Mouse (Mus musculus) embryonic facial prominence, embryonic 11.5 days (tissue): Measurements from ENCODE around the gene Reps2. TPM values are rescaled to one million over a fixed set of nuclear protein-coding genes. Genes with fewer than 3 reads are reported as not detected.
A peak's percentile ranks its signal among the peaks of the same experiment; 100 is the strongest.

Experiments used
- ATAC-seq: fragments of 200-750 bp; cut with Nextera tagmentation; replicated peaks from 2 replicates; pipeline ENCODE4 v1.8.0; 2017; ENCODE audit warnings: low read depth; ENCODE audit not compliant: insufficient number of reproducible peaks, low FRiP score, low TSS enrichment
- DNase-seq: peaks from one replicate; pipeline ENCODE4 v3.0.0-alpha.2; 2015; ENCODE audit warnings: low spot score
- H3K27ac ChIP-seq: fragments of 300-500 bp; sonication (generic); replicated peaks from 2 replicates; pipeline ENCODE4 v1.5.1; 2014; ENCODE audit warnings: mild to moderate bottlenecking, low read depth, low read length, control low read depth
- H3K27me3 ChIP-seq: fragments of 300-500 bp; sonication (generic); 2 replicates; pipeline ENCODE4 v1.6.1; 2014; ENCODE audit warnings: mild to moderate bottlenecking, low read length, moderate library complexity, mixed read lengths; ENCODE audit not compliant: control insufficient read depth, insufficient read depth
- H3K36me3 ChIP-seq: fragments of 300-500 bp; sonication (generic); replicated peaks from 2 replicates; pipeline ENCODE4 v1.6.1; 2014; ENCODE audit warnings: low read depth, mild to moderate bottlenecking, low read length, moderate library complexity, mixed read lengths; ENCODE audit not compliant: control insufficient read depth, insufficient read depth
- H3K4me1 ChIP-seq: fragments of 300-500 bp; sonication (generic); 2 replicates; pipeline ENCODE4 v1.6.1; 2014; ENCODE audit warnings: low read length, mixed read lengths; ENCODE audit not compliant: control insufficient read depth, insufficient read depth
- H3K4me2 ChIP-seq: fragments of 300-500 bp; sonication (generic); 2 replicates; pipeline ENCODE4 v1.6.1; 2014; ENCODE audit warnings: low read depth, mild to moderate bottlenecking, control low read depth, low read length, moderate library complexity
- H3K4me3 ChIP-seq: fragments of 300-500 bp; sonication (generic); 2 replicates; pipeline ENCODE4 v1.5.1; 2014; ENCODE audit warnings: low read depth, low read length, control low read depth
- H3K9ac ChIP-seq: fragments of 300-500 bp; sonication (generic); replicated peaks from 2 replicates; pipeline ENCODE4 v1.6.1; 2014; ENCODE audit warnings: mild to moderate bottlenecking, control low read depth, low read length
- H3K9me3 ChIP-seq: fragments of 300-500 bp; sonication (generic); replicated peaks from 2 replicates; pipeline ENCODE4 v1.6.1; 2016; ENCODE audit warnings: mild to moderate bottlenecking, low read length, inconsistent platforms, mixed read lengths; ENCODE audit not compliant: control insufficient read depth
- WGBS: fragments of 180-500 bp; shearing (Covaris S2); extraction: QIAGEN DNeasy Blood & Tissue Kit; methylation state at CpG from one replicate; pipeline ENCODE4 v1.1.7; 2014; 5-methylcytosine and 5-hydroxymethylcytosine counted together
- polyA plus RNA-seq: library from polyadenylated mRNA; unstranded; fragments of >200 nt; fragmentation: Nextera tagmentation; extraction: Ambion mirVana; gene quantifications from 2 replicates; pipeline ENCODE4 v1.2.1, GENCODE M21; 2014

The Reps2 gene
- polyA plus RNA-seq, 1 experiment from 2014 or later = 0.95 TPM

GRCm38 (mm10) chrX:162652445-162652844 lies 9.0 kb upstream of the Reps2 start:
- Histone ChIP-seq H3K9ac (no peak overlapping the region), H3K4me1 (no peaks in the 10 kb centered on the region), H3K27ac (no peak overlapping the region), H3K36me3 (no peaks in the 10 kb centered on the region), H3K9me3 (no peaks in the 10 kb centered on the region), H3K4me3 (no peak overlapping the region), H3K27me3 (no peaks in the 10 kb centered on the region), H3K4me2 (no peak overlapping the region)
- DNase-seq (no peak), ATAC-seq (no peak)
- 93% methylated on average over 3 of the region's 3 CpGs for WGBS

- H3K4me1 ChIP-seq = no peaks in the 10 kb centered on the region
Measured at GRCm38 (mm10) chrX:162651125-162651524, 7.7 kb upstream of the Reps2 start.

GRCm38 (mm10) chrX:162643789-162644092 lies 292 bp upstream of the Reps2 start:
- H3K27me3 ChIP-seq = peaks cover 2% of the 10 kb centered on the region
- H3K27ac ChIP-seq = no peak overlapping the region
- H3K4me1 ChIP-seq = no peaks in the 10 kb centered on the region
- ATAC-seq (no peak), DNase-seq (no peak)
- no peaks in the 10 kb centered on the region for H3K9me3 ChIP-seq
- no peak overlapping the region for H3K9ac ChIP-seq
- 17% methylated on average over 4 of the region's 4 CpGs for WGBS
- H3K36me3 ChIP-seq = no peaks in the 10 kb centered on the region
- H3K4me2 ChIP-seq = peak overlapping the region; percentile 81
- peak overlapping the region; percentile 45 for H3K4me3 ChIP-seq

More at GRCm38 (mm10) chrX:162651125-162651524, 7.7 kb upstream of the Reps2 start:
- H3K9ac ChIP-seq = no peak overlapping the region
- ATAC-seq (no peak), DNase-seq (no peak)
- no peaks in the 10 kb centered on the region for H3K36me3 ChIP-seq
- no peak overlapping the region for H3K4me3 ChIP-seq
- no peak overlapping the region for H3K27ac ChIP-seq
- H3K4me2 ChIP-seq = no peak overlapping the region
- H3K27me3 ChIP-seq = no peaks in the 10 kb centered on the region; the same call in 1 of the 2 replicates
- H3K9me3 ChIP-seq = no peaks in the 10 kb centered on the region

GRCm38 (mm10) chrX:162642402-162643090 lies 903 bp downstream of the Reps2 start:
- Histone ChIP-seq H3K9ac (no peak overlapping the region), H3K27me3 (peaks cover 2% of the 10 kb centered on the region), H3K9me3 (no peaks in the 10 kb centered on the region), H3K4me3 (no peak overlapping the region; the same call in 1 of the 2 replicates), H3K4me2 (peak overlapping the region; percentile 81), H3K27ac (no peak overlapping the region), H3K36me3 (no peaks in the 10 kb centered on the region), H3K4me1 (no peaks in the 10 kb centered on the region)
- no peak for DNase-seq
- no peak for ATAC-seq
- WGBS = 53% methylated on average over 11 of the region's 11 CpGs

- ATAC-seq = no peak
- Histone ChIP-seq H3K27ac (no peak overlapping the region), H3K9me3 (no peaks in the 10 kb centered on the region), H3K4me2 (no peak overlapping the region), H3K9ac (no peak overlapping the region), H3K27me3 (peaks cover 2% of the 10 kb centered on the region), H3K4me1 (no peaks in the 10 kb centered on the region), H3K36me3 (no peaks in the 10 kb centered on the region), H3K4me3 (no peak overlapping the region)
- no peak for DNase-seq
- WGBS = 81% methylated on average over 4 of the region's 4 CpGs
Measured at GRCm38 (mm10) chrX:162641764-162642163, 1.7 kb downstream of the Reps2 start.

DNA sequence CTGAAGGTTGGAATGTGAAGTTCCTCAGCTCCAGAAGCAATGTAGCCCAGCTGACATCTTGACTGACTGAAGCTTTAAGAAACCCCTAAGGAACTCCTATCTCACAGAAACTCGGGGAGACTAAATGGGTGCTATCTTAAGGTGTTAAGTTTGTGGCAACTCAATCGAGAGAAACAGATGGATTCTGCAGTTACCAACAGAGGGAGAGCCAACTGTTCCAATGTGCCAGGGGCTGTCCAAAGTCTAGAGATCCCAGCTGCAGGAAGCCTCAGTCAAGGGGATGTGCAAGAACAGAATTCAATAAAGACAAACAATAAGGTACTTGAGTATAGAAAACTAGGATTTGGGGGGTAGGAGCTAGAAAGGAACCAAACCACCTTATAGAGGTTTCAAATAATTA lies 8.3 kb downstream of the Reps2 start:
- WGBS = 49% methylated on average over 2 of the region's 2 CpGs
- no peaks in the 10 kb centered on the region for H3K27me3 ChIP-seq
- ATAC-seq = no peak
- no peaks in the 10 kb centered on the region for H3K9me3 ChIP-seq
- no peak overlapping the region for H3K4me3 ChIP-seq
- no peak overlapping the region for H3K4me2 ChIP-seq
- H3K27ac ChIP-seq = no peak overlapping the region
- no peaks in the 10 kb centered on the region for H3K4me1 ChIP-seq
- no peaks in the 10 kb centered on the region for H3K36me3 ChIP-seq
- DNase-seq = no peak
- H3K9ac ChIP-seq = no peak overlapping the region

DNA sequence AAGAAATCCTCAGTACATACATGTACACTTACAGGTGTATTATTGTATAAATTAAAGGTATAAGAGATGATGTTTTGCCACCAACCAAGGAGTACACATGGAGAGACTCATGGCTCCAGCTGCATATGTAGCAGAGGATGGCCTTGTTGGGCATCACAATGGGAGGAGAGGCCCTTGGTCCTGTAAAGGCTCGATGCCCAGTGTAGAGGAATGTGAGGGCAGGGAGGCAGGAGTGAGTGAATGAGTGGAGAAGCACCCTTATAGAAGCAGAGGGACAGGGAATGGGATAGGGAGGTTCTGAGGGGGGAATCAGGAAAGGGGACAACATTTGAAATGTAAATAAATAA lies 21.4 kb downstream of the Reps2 start:
- DNase-seq (no peak), ATAC-seq (no peak)
- Histone ChIP-seq H3K9ac (no peak overlapping the region), H3K4me3 (no peak overlapping the region), H3K27me3 (no peaks in the 10 kb centered on the region), H3K4me2 (no peak overlapping the region), H3K4me1 (no peaks in the 10 kb centered on the region), H3K27ac (no peak overlapping the region), H3K36me3 (no peaks in the 10 kb centered on the region), H3K9me3 (no peaks in the 10 kb centered on the region)
- 90% methylated on average over 1 of the region's 1 CpGs for WGBS

DNA sequence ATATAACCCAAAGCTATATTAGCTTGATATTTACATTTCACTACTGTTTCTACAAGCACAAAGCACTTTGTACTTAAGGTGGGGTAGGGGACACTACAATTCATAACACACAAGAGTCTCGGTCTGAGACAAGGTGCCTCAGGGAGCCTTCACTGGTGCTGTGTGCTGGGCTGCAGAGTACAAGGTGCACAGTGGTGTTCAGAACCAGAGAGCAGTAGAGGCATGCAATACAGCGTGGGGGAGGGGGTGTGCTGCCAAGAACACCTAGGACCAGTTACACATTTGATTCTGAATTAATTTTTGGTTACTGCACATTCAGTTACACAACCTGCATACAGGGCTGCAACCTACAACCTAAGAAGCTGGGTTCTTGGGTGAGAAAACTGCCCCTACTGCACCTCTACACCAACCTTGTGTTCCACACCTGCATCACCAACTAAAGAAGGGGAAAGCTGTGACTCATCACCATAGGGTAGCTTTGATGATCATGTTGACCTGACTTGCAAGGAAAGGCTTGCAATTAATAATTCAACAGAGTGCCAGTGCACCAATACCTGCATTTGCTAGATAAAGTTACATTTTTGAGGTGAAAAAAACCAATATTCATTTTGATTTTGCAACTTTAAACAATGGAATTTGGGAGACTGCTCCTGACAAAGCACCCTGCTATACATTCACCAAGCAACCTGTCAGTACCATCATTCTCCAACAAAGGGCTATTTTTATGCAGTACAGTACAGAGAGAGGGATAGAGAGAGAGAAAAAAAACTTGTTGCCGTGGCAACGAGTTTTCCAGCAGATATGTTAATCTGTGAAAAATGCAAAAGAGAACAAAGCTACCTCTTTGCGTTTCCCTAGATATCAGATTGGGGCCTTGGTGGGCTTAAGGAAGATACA lies 22.0 kb downstream of the Reps2 start:
- Histone ChIP-seq H3K27me3 (no peaks in the 10 kb centered on the region), H3K4me3 (no peak overlapping the region), H3K4me1 (no peaks in the 10 kb centered on the region), H3K36me3 (no peaks in the 10 kb centered on the region), H3K9me3 (no peaks in the 10 kb centered on the region), H3K27ac (no peak overlapping the region), H3K9ac (no peak overlapping the region), H3K4me2 (no peak overlapping the region)
- ATAC-seq = no peak
- 80% methylated on average over 5 of the region's 5 CpGs for WGBS
- DNase-seq = no peak
